Mouse (Mus musculus) testis, adult 10 weeks (tissue): Measurements from ENCODE around the gene Lrrc14b. TPM values are rescaled to one million over a fixed set of nuclear protein-coding genes. Genes with fewer than 3 reads are reported as not detected.

Source experiments
- polyA plus RNA-seq: library from polyadenylated mRNA; stranded (reverse); fragments of 350-450 nt; fragmentation: Illumina TruSeq; extraction: RNeasy Lipid Tissue Mini Kit (QIAGEN cat#74804); gene quantifications from one replicate; pipeline ENCODE4 v1.2.3, GENCODE M21; 2014; ENCODE audit warnings: low read depth, low replicate concordance

The Lrrc14b gene
- polyA plus RNA-seq: not detected

DNA sequence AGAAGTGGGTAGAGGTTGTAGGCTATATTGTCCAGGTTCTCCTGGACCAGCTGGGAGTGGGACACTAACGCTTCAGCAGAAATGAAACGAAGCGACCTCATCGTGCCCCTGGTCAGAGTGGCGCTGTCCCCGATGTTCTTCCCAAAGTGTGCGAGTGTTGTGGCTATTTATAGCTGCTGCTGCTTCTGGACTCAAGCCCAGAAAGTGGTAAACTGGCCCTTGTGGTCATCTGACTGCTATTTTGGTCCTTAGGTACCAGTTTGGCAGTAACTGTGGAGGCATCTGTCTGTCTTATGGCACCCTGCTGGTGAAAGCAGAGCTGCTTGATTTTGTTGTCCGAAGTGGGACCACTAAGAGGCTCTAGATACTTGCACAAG, at the start of gene Lrrc14b:
Lrrc14b (minus strand) TSS at position 147 of the 377 bp plus-strand sequence.

DNA sequence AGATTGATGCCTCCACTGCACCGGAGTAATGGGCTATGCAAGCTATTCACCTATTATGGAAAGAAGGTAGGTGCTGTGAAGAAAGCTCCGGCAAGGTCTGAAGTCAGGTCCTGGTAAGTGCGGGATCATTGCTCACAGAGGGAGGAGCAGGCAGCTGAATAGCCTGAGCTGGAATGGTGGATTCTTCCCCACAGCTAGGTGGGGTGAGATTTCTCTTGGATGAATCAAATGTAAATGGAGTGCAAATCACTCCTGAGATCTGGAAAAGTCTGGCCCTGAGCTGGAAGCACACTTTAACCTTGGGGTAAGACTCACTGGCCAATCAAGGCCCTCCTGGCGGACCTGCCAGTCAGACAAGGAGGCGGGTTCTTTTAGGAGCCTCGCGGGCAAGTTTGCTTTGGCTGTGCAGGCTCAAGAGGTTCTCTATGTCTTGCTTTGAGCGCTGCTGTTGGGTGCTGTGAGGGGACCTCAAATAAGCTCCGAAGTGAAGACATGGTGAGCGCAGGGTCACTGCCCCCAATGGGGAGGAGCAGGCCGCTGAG, 35.6 kb upstream of the Lrrc14b start, which contains the start of gene Ftl1-ps1:
Ftl1-ps1 (plus strand) TSS at position 397 of the 542 bp plus-strand sequence.

DNA sequence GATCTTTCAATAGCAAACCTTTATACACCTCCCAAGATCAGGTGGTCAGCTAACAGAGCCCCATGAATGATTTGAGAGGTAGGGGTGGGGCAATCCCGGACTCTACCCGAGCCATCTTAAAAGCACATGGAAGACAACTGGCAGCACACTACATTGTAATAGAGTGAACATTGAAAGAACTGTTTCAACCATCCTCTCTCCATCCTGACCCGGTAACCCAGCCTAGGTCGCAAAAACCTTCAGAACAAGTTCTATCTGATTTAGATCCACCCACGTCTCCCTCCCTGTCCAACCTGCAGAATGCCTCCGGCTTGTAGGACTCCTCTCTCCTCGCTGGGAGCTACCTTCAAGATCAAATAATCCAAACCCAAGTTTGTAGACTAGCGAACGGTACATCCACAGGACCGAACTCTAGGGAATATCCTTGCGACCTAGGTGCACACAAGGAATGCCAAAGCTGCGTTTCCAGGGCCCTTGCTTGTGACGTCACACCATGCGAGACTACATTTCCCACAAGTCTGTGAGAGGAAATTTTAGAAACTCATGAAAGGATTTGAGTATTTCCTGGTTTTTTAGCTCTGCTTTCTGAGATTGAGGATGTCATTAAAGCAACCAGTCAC, 26.7 kb upstream of the Lrrc14b start, which contains the start of gene Zfp72:
Zfp72 (minus strand) TSS at position 466 of the 620 bp plus-strand sequence.

GRCm38 (mm10) chr13:74349566-74350434, 14.0 kb downstream of the Lrrc14b start, which contains the start of the genes Sdha and Ccdc127:
TSS of gene Sdha (minus strand) at chr13:74350280.
TSS of gene Ccdc127 (plus strand) at chr13:74350309.

GRCm38 (mm10) chr13:74317170-74317849, 46.5 kb downstream of the Lrrc14b start, which contains the start of gene Pdcd6:
TSS of gene Pdcd6 (minus strand) at chr13:74317580.

Other genes starting within 250 kb of the Lrrc14b start
- 0.78 TPM for gene Slc9a3, start 242.5 kb downstream of the Lrrc14b start, polyA plus RNA-seq
- gene Exoc3, start 155.3 kb downstream of the Lrrc14b start, polyA plus RNA-seq: 25.8 TPM
- gene Ahrr, start 71.7 kb downstream of the Lrrc14b start, polyA plus RNA-seq: 0.22 TPM
- gene Pdcd6, start 46.4 kb downstream of the Lrrc14b start, polyA plus RNA-seq: 41.3 TPM
- gene Sdha, start 13.7 kb downstream of the Lrrc14b start, polyA plus RNA-seq: 89.4 TPM
- gene Ccdc127, start 13.7 kb downstream of the Lrrc14b start, polyA plus RNA-seq: 35.1 TPM
- 62.6 TPM for gene Zfp72, start 26.8 kb upstream of the Lrrc14b start, polyA plus RNA-seq
- 0.49 TPM for gene Ftl1-ps1, start 35.7 kb upstream of the Lrrc14b start, polyA plus RNA-seq
- 8.0 TPM for gene Zfp825, start 130.0 kb upstream of the Lrrc14b start, polyA plus RNA-seq